14 mouse cellular contexts compared by ENCODE assay signal in genomic region chr10:87667651-87668140, GRCm38 (mm10).
A peak's percentile ranks its signal among the peaks of the same experiment; 100 is the strongest.
DNase-seq lines count a peak whose midpoint lies in the region; ATAC-seq and TF ChIP-seq lines count a peak whose summit lies in the region.
"Had no signal": no experiment of that assay in that cellular context is flagged by ENCODE, and none has a peak within 500 bp of the region (broad histone marks: within the 10 kb centered on the region; RNA-seq: fewer than 3 reads in every experiment).

No protein-coding gene starts in this region.

- 0 out of 2 replicates have a peak, but pooled peaks have one; percentile 30 for ATAC-seq in embryonic facial prominence, embryonic 14.5 days (ENCODE audit: low read depth)
- ATAC-seq in intestine, embryonic 16.5 days = no peak
- ATAC-seq: inflammation-experienced regulatory T-cells, adult 6 months had no signal

- WGBS in embryonic facial prominence, embryonic 14.5 days = 56% methylated on average over 10 of the region's 10 CpGs
- WGBS in intestine, embryonic 16.5 days = 87% methylated on average over 10 of the region's 10 CpGs

- H3K27ac ChIP-seq in gastrocnemius, adult 2 months = peak overlapping the region; percentile 66
- peak overlapping the region; percentile 73; the same call in 1 of the 2 replicates for H3K27ac ChIP-seq in embryonic facial prominence, embryonic 14.5 days (replicated peaks; ENCODE audit: low read depth, low read length)
- no peak overlapping the region for H3K27ac ChIP-seq in intestine, embryonic 16.5 days (ENCODE audit: low read length)
- H3K27ac ChIP-seq: hindbrain, embryonic 10.5 days; liver, embryonic 14.5 days had no signal

- intact Hi-C loops in gastrocnemius, adult 2 months (cut with DNase I) = no loop called here
- intact Hi-C loops in gastrocnemius, postnatal 14 days (cut with DNase I; ENCODE audit: low total_unique reads) = no loop called here
- intact Hi-C loops in heart, postnatal 10 days (cut with DNase I) = no loop called here

- H3K9ac ChIP-seq in embryonic facial prominence, embryonic 14.5 days (ENCODE audit: low read depth, low read length) = no peak overlapping the region
- H3K9ac ChIP-seq in intestine, embryonic 16.5 days (ENCODE audit: low read depth, low read length) = no peak overlapping the region
- H3K9ac ChIP-seq: forebrain, embryonic 13.5 days; liver, embryonic 14.5 days had no signal

- H3K36me3 ChIP-seq in embryonic facial prominence, embryonic 14.5 days (ENCODE audit: control insufficient read depth, insufficient read depth, low read length) = no peaks in the 10 kb centered on the region
- H3K36me3 ChIP-seq in intestine, embryonic 16.5 days (ENCODE audit: control insufficient read depth, insufficient read depth, low read length) = no peaks in the 10 kb centered on the region
- H3K36me3 ChIP-seq: hindbrain, embryonic 10.5 days had no signal

- H3K4me2 ChIP-seq in embryonic facial prominence, embryonic 14.5 days (ENCODE audit: low read depth, low read length) = no peak overlapping the region
- H3K4me2 ChIP-seq in intestine, embryonic 16.5 days (ENCODE audit: low read depth, low read length) = no peak overlapping the region
- H3K4me2 ChIP-seq: forebrain, embryonic 13.5 days had no signal

- H3K27me3 ChIP-seq in embryonic facial prominence, embryonic 14.5 days (replicated peaks; ENCODE audit: control insufficient read depth, insufficient read depth, low read length) = no peaks in the 10 kb centered on the region
- H3K27me3 ChIP-seq in intestine, embryonic 16.5 days (replicated peaks; ENCODE audit: control insufficient read depth, insufficient read depth, low read length) = no peaks in the 10 kb centered on the region
- H3K27me3 ChIP-seq: forebrain, embryonic 13.5 days; megakaryocyte, embryonic 14.5 days had no signal

- DNase-seq in gastrocnemius, adult 2 months = no peak
- DNase-seq in gastrocnemius, postnatal 14 days = no peak
- peak; percentile 13 for DNase-seq in lung, postnatal 14 days
- DNase-seq in lung, postnatal 4 days = no peak
- DNase-seq in embryonic facial prominence, embryonic 14.5 days (ENCODE audit: low spot score) = peak; percentile 62
- peak; percentile 17 to 22 for DNase-seq in heart, postnatal 10 days
- no peak for DNase-seq in MN1 (ENCODE audit: low spot score)
- DNase-seq: cerebellum, adult 18-20 months had no signal

- no peak overlapping the region for H3K4me3 ChIP-seq in gastrocnemius, adult 2 months
- H3K4me3 ChIP-seq in embryonic facial prominence, embryonic 14.5 days (ENCODE audit: low read depth, low read length) = no peak overlapping the region
- no peak overlapping the region for H3K4me3 ChIP-seq in intestine, embryonic 16.5 days (ENCODE audit: low read length)
- H3K4me3 ChIP-seq: forebrain, embryonic 13.5 days; hindbrain, embryonic 10.5 days; megakaryocyte, embryonic 14.5 days had no signal

- peaks cover 19% of the 10 kb centered on the region for H3K4me1 ChIP-seq in embryonic facial prominence, embryonic 14.5 days (ENCODE audit: control insufficient read depth, insufficient read depth, low read length)
- H3K4me1 ChIP-seq in intestine, embryonic 16.5 days (ENCODE audit: control insufficient read depth, insufficient read depth, low read length) = no peaks in the 10 kb centered on the region
- H3K4me1 ChIP-seq: hindbrain, embryonic 10.5 days; megakaryocyte, embryonic 14.5 days had no signal

- H3K9me3 ChIP-seq in embryonic facial prominence, embryonic 14.5 days (ENCODE audit: control insufficient read depth, low read length) = no peaks in the 10 kb centered on the region
- no peaks in the 10 kb centered on the region for H3K9me3 ChIP-seq in intestine, embryonic 16.5 days (ENCODE audit: control insufficient read depth, low read length)
- H3K9me3 ChIP-seq: forebrain, embryonic 13.5 days; hindbrain, embryonic 10.5 days had no signal

- no peak for TF ChIP-seq CTCF in gastrocnemius, adult 2 months (IDR thresholded peaks at IDR 0.05)

Comparison
In these comparisons a context has a peak if more than half of its experiments do, and no peak if none do; other contexts are left out.
1. DNase-seq: peak in lung, postnatal 14 days (single experiment), embryonic facial prominence, embryonic 14.5 days (single experiment) and heart, postnatal 10 days (2 of 2); none in gastrocnemius, adult 2 months (single experiment), gastrocnemius, postnatal 14 days (single experiment), lung, postnatal 4 days (0 of 2) and MN1 (single experiment).